Mouse (Mus musculus) lung, postnatal 4 days (tissue): ENCODE results near the gene Ccnt2.

Experiments
- DNase-seq, 2 experiments: peaks; one replicate each; pipeline ENCODE4 v3.0.0; 2021

Gene Ccnt2

DNA sequence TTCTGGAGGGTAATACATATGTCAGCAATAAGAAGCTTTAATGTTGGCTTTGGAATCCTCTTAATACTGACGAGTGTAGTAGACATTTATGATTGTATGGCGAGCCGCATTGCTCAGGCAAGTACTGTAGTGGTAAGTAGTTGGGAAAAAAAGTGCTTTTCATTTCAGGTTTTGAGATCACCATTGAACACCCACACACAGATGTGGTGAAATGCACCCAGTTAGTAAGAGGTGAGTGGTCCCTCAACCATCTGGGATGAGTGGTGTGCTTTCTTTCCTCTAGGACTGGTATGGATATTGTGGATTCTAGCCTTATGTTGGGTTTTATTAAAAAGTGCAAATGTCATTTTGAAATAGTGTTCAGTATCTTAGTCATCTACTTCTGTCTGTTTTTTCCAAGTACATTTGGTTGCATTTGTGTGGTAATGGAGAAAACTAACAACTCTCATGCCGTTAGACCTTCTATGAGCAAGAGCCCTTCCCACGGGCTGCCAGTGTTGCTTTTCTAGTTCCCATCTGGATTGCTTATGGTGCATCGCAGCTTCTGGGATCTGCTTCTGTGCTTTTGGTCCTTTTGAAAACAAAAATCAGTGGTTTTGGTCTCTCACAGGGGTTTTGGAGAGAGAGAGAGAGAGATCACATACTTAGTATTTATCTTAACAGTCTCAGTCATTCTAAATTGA lies 21.3 kb downstream of the Ccnt2 start:
- DNase-seq = no peak

DNA sequence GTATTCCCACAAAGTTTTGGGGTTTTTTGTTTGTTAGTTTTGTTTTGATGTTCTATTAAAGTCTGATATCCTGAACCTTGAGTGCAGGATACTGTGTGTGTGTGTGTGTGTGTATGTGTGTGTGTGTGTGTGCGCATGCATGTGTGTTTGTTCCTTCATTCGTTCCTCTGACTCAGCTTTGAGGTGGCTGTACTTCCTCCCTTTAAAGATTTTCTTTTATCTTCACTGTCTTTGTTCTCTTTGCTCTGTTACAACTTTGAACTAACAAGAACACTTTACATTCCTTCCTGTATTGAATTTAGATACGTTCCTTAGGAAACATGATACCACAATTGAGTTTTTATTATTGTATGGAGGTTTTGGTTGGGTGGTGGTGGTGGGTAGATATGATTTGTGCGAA lies 22.4 kb downstream of the Ccnt2 start:
- DNase-seq = no peak

DNA sequence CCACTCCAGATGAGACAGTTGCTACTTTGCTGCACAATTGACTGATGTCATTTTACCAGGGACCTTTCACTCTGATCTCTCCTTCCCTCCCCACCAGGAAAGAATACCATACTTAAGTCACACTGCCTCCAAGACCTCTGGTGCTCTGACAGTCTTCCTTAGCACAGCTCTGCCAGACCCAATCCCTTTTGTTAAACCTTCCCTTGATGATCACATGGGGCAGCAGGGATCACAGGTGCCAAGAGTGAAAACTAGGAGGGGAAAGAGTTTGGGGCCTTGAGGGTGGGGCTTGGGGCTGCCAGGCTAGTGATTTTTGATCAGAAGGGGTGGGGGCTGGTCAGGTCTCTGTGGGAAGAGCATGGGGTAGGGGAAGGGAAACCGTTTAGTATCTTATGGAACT lies 22.8 kb downstream of the Ccnt2 start:
- DNase-seq = no peak

DNA sequence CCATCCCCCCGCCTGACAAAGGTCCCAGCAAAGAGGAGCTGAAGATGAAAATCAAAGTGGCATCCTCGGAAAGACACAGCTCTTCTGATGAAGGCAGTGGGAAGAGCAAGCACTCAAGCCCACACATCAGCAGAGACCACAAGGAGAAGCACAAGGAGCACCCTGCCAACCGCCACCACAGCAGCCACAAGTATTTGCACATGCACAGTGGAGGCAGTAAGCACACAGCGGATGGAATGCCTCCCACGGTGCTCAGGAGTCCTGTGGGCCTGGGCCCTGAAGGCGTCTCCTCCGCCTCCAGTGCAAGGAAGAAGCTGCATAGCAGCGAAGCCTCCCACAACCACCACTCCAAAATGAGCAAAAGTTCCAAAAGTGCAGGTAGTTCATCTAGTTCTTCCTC lies 29.0 kb downstream of the Ccnt2 start:
- no peak for DNase-seq

DNA sequence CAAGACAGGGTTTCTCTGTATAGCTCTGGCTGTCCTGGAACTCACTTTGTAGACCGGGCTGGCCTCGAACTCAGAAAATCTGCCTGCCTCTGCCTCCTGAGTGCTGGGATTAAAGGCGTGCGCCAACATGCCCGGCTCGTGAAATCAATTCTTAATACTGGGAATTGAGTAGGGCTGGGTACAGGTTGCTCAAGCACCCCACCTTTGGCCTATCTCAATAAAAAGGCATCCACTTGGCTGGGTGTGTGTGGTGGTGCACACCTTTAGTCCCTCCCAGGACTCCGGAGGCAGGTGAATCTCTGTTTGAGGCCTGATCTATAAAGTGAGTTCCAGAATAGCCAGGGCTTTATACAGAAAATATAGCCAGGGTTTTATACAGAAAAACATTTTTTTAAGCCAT lies 34.7 kb downstream of the Ccnt2 start:
- DNase-seq = no peak

DNA sequence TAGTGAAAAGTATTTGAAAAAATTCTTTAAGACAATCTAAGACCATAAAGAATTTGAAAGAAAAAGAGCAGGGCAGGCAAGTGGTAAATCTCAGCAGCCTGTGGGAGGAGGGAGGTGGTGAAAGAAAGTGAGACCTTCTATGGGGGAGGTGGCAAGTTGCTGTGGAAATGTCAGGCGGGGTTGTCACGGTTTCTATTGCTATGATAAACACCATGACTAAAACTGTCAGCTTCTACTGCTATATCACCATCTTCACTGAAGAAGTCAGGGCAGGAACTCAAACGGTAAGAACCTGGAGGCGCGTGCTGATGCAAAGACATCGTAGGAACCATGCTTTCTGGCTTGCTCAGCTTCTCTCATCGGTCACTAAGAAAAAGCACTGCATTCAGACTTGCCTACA lies 39.0 kb downstream of the Ccnt2 start:
- no peak for DNase-seq

DNA sequence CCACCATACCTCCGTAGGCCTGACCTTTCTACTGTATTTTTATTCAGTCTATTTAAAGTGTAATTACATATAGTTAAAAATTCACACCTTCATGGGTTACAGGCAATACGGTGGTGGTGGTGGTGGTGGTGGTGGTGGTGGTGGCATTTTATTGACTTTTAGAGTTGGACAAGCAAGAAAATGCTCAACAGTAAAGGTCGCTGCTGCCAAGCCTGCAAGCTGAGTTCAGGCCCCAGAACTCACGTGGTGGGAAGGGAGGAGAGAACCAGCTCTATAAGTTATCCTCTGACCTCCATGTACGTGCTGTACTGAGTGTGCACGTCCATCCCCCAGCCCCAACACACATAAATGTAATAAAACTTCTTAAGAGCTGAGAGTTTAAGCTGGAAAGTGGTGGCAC lies 42.4 kb downstream of the Ccnt2 start:
- DNase-seq = no peak

DNA sequence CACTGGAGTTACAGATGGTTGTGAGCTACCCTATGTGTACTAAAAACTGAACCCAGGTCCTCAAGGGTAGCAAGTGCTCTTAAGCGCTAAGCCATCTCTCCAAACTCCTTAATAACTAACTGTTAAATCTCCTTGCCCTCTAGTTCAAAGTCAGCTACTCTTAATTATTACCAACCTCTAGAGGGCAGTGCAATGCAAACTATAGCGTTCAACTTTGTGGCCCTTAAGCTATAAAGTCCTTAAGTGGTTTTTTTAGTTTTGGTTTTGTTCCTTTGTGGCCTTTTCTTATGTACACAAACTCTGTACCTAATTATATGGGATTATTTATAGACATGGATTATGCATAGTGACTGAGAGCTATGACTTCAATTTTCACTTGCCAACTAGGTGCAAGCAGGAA lies 53.4 kb downstream of the Ccnt2 start:
- peak in 1 of 2 experiments; percentile 37 for DNase-seq

DNA sequence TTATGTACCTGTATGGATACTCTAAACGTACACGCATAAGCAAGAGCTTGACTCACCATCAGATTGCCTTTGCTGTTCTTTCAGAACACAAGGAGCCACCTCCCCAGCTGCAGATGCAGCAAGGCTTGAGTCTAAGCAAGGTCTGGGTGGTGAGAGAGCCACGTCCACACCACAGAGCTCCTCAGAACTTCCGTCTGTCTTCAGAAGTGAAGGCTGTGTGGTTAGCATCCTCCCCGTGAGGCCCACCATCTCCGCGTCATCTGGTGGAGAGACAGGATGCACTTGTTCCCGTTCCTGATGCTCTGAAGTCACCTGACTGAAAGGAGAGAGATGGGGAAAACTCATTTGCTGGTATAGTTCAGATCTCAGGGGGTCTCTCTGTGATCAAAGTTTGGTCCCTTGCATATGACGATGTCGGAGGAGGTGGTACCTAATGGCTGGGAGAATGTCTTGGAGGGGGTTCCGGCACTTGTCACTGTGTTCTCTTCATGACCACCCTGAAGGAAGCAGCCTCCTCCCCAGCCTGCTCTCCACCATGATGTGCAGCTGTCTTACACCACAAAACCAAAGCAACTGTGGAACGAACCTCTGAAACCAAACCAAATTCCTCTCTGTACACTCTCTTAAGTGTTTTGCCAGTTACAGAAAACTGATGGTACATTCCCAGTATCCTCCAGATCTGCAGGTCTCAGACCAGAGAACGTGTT lies 56.4 kb downstream of the Ccnt2 start:
- peak in 1 of 2 experiments; percentile 22 for DNase-seq

DNA sequence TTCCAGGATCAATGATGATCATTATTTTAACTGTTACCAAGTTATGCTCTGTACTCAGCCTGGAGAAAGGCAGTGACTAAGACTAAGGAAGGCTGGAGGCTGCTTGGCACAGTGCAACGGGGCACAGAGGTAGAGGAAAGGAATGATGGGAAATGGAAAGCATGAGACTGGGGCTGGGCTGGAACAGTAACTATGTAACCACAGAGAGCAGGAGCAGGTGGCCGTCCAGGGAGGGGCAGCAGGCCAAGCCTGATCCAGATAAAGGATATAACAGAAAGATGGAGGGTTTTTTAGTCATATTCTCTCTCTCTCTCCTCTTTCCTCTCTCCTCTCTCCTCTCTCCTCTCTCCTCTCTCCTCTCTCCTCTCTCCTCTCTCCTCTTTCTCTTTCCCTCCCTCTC lies 59.8 kb downstream of the Ccnt2 start:
- no peak for DNase-seq

DNA sequence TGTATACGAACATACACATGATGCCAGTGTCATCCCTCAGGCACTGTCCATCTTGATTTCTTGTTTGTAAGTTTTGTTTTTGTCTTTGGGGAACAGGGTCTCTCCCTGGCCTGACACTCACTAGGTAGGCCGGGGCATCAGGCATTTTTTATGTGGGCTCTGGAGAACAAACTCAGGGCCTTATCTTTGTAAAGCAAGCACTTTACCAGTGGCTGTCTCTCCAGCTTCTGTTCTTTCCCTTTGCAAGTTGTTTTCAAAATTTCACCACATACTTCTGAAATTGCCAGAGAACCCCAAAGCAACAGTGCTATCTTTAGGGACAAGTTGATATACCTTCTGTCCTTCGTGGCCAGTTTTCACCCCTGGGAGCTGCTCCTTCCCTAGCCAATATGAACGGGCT lies 60.2 kb downstream of the Ccnt2 start:
- DNase-seq = no peak

DNA sequence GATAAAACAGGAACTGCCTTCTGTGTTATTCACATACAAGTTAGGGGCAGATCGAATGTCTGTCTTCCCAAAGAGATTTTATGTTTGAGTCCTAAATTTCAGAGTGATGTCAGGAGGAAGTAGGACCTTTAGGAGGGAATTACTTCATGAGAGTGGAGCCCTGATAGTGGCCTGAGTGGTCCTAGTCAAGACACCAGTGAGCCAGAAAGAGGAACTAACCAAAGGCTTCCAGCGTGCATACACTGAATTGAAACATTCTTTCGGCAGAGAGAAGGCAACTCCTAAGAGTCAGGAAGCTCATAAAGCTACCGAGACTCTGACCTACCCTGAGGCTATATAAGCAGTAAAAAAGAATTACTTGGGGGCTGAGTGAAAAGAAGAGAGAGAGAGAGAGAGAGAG lies 62.7 kb downstream of the Ccnt2 start:
- DNase-seq = no peak

DNA sequence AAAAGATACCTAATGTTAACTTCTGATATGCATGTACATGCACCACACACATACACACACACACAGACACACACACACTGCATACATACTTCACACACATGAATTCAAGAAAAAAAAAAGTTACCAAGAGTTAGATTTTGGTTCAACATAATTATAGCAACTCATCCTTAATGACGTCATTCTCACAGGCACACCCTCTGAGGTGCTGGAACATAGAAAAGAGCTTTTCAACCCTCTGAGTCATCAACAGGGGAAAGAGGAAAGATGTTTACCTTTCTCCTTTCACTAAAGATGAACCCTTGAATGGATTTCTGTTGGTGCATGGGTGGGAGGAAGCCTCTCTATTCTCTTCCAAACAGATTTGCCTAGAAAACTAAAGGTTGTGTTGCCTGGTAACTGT lies 64.6 kb downstream of the Ccnt2 start:
- DNase-seq = no peak

DNA sequence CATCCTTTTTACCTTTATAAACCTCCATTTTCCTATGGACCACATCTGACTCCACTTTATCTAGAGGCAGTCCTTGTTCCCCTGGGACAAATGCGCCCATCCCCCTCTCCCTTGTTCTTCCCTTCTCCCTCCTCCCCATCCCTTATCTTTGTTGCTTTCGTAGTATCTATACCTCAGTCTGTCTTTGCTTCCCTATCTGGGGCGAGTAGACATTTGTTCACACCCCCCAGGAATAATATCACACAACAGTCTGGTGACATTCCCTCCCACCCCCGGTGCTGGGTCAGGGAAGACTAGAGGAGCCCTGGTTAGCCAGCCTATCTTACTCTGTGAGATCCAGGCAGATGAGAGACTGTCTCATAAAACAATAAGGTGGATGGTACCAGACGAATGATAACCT lies 71.5 kb downstream of the Ccnt2 start:
- DNase-seq = no peak

DNA sequence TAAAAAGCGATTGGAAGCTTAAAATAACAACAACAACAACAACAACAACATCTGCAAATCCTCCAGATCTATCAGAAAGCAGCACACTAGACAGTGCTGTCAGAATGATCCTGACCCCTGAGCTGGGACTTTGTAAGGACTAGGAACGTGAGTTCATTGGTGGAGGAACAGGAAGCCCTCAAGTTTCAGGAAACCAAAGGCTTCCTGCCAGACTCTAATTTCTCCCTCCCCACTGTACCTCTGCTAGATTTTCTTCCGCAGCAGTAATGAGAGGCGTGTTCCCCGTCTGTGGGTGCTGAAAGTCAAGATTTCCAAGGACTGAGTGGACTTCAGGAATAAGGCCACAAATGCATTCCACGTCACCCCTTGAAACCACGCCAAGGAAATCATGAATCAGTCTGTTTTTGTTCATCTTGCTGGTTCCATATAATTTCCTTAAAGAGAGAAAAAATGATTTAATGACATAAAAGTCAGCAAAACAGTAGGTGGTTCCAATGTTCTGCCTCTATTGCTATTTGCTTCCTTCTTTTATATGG lies 76.2 kb downstream of the Ccnt2 start:
- no peak for DNase-seq

DNA sequence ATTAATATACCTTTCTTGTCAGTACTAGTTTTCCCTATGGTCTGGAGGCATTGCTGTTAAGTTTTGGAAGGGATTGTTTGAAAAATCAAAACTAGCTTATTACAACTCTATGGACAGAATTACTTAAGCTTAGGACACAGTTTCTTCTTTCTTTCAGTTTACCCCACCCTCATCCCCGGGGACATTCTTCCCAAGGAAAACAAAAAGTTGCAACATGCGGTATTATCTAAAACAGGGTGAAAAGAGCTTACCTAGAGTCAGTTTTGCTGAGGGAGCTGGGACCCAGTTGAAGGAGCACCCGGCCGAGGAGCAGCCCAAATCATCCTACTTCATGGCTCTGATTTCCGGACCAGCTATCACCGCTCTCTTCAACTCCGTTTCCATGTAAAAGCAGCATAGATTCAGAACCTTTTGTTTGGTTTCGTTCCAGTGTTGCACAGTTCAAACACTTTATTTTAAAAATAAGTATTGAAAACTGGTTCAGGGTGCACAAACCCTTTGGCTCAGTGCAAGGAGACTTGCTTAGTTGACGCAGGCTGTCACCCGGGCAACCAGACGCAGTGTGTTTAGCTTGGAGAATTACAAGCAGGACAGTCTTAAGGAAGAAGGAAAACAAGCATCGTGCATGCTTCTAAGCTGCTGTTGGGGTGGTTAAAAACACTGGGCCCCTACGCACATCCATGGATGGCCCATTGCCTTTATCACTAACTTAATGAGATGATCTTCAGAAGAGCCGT lies 80.7 kb downstream of the Ccnt2 start, which contains the start of gene Map3k19:
TSS of gene Map3k19 (minus strand) at position 546 of the 737 bp plus-strand sequence.
- DNase-seq = no peak
